Mouse (Mus musculus): ENCODE measurements around the gene D230025D16Rik.

GRCm38 (mm10) chr8:105257318-105258114 lies 32.6 kb downstream of the D230025D16Rik start:
- TF ChIP-seq CTCF (IDR thresholded peaks at IDR 0.05; ENCODE audit: low read depth) (no peak), EP300 (optimal IDR thresholded peaks at IDR 0.05) (no peak)

All from stomach, postnatal 0 days (tissue).